Mouse (Mus musculus): Measurements from ENCODE around the gene Dcp1a. TPM values are rescaled to one million over a fixed set of nuclear protein-coding genes. Genes with fewer than 3 reads are reported as not detected.

Gene Dcp1a
- polyA plus RNA-seq, 1 experiment from 2014 or later: 21.8 TPM

GRCm38 (mm10) chr14:30548131-30548720 lies 68.9 kb downstream of the Dcp1a start, which contains the start of gene Tkt:
Tkt (plus strand) TSS chr14:30548359.
- peak within 1 kb of the TSS; percentile 92 for H3K27ac ChIP-seq (ENCODE audit: poor library complexity, severe bottlenecking)
- 0 out of 2 replicates have a peak, but pooled peaks cover 2% of the 10 kb centered on the region for H3K36me3 ChIP-seq
- peak; percentile 17; the same call in 1 of the 2 replicates for ATAC-seq (ENCODE audit: insufficient number of reproducible peaks, low FRiP score)
- H3K9ac ChIP-seq: peak within 1 kb of the TSS; percentile 91
- H3K4me1 ChIP-seq (replicated peaks): peaks cover 38% of the 10 kb centered on the region
- H3K9me3 ChIP-seq (replicated peaks): no peaks in the 10 kb centered on the region
- peak within 1 kb of the TSS; percentile 72 for H3K4me3 ChIP-seq
- WGBS: 22% methylated on average over 8 of the region's 8 CpGs
- peak within 1 kb of the TSS; percentile 89 for H3K4me2 ChIP-seq
- 0 out of 2 replicates have a peak, but pooled peaks cover 9% of the 10 kb centered on the region for H3K27me3 ChIP-seq (replicated peaks)

GRCm38 (mm10) chr14:30548965-30549776 lies 69.8 kb downstream of the Dcp1a start:
- peak overlapping the region; percentile 72 for H3K4me3 ChIP-seq
- 0 out of 2 replicates have a peak, but pooled peaks cover 2% of the 10 kb centered on the region for H3K36me3 ChIP-seq
- H3K9ac ChIP-seq: peak overlapping the region; percentile 91
- peaks cover 38% of the 10 kb centered on the region for H3K4me1 ChIP-seq (replicated peaks)
- H3K9me3 ChIP-seq (replicated peaks): no peaks in the 10 kb centered on the region
- H3K27me3 ChIP-seq (replicated peaks): 0 out of 2 replicates have a peak, but pooled peaks cover 9% of the 10 kb centered on the region
- H3K27ac ChIP-seq (ENCODE audit: poor library complexity, severe bottlenecking): peak overlapping the region; percentile 92
- WGBS: 0% methylated on average over 69 of the region's 69 CpGs
- peak; percentile 95 for ATAC-seq (ENCODE audit: insufficient number of reproducible peaks, low FRiP score)
- H3K4me2 ChIP-seq: peak overlapping the region; percentile 89

- 0% methylated on average over 10 of the region's 10 CpGs for WGBS
- 0 out of 2 replicates have a peak, but pooled peaks cover 9% of the 10 kb centered on the region for H3K27me3 ChIP-seq (replicated peaks)
- H3K4me2 ChIP-seq: peak overlapping the region; percentile 89
Observed at GRCm38 (mm10) chr14:30549777-30550149, 70.4 kb downstream of the Dcp1a start.

GRCm38 (mm10) chr14:30550232-30551070 lies 71.1 kb downstream of the Dcp1a start:
- Histone ChIP-seq H3K4me1 (replicated peaks) (peaks cover 35% of the 10 kb centered on the region), H3K4me2 (peak overlapping the region; percentile 89), H3K36me3 (peaks cover 6% of the 10 kb centered on the region; the same call in 1 of the 2 replicates), H3K27me3 (replicated peaks) (0 out of 2 replicates have a peak, but pooled peaks cover 6% of the 10 kb centered on the region), H3K4me3 (peak overlapping the region; percentile 72), H3K9me3 (replicated peaks) (no peaks in the 10 kb centered on the region), H3K9ac (peak overlapping the region; percentile 91), H3K27ac (ENCODE audit: poor library complexity, severe bottlenecking) (no peak overlapping the region)
- no peak for ATAC-seq (ENCODE audit: insufficient number of reproducible peaks, low FRiP score)
- 37% methylated on average over 8 of the region's 8 CpGs for WGBS

More at GRCm38 (mm10) chr14:30549777-30550149, 70.4 kb downstream of the Dcp1a start:
- H3K9ac ChIP-seq: peak overlapping the region; percentile 91
- H3K36me3 ChIP-seq: 0 out of 2 replicates have a peak, but pooled peaks cover 2% of the 10 kb centered on the region
- peak overlapping the region; percentile 72 for H3K4me3 ChIP-seq
- no peaks in the 10 kb centered on the region for H3K9me3 ChIP-seq (replicated peaks)
- ATAC-seq (ENCODE audit: insufficient number of reproducible peaks, low FRiP score): peak; percentile 20; the same call in 1 of the 2 replicates
- peaks cover 38% of the 10 kb centered on the region for H3K4me1 ChIP-seq (replicated peaks)
- peak overlapping the region; percentile 92 for H3K27ac ChIP-seq (ENCODE audit: poor library complexity, severe bottlenecking)

GRCm38 (mm10) chr14:30551509-30551908 lies 72.2 kb downstream of the Dcp1a start:
- Histone ChIP-seq H3K36me3 (peaks cover 17% of the 10 kb centered on the region), H3K9me3 (replicated peaks) (no peaks in the 10 kb centered on the region), H3K27me3 (replicated peaks) (0 out of 2 replicates have a peak, but pooled peaks cover 1% of the 10 kb centered on the region), H3K4me1 (replicated peaks) (peaks cover 35% of the 10 kb centered on the region), H3K4me2 (peak overlapping the region; percentile 89), H3K27ac (ENCODE audit: poor library complexity, severe bottlenecking) (no peak overlapping the region), H3K9ac (no peak overlapping the region), H3K4me3 (peak overlapping the region; percentile 72)
- WGBS: 28% methylated on average over 5 of the region's 5 CpGs
- no peak for ATAC-seq (ENCODE audit: insufficient number of reproducible peaks, low FRiP score)

- WGBS: 87% methylated on average over 2 of the region's 2 CpGs
- H3K27ac ChIP-seq (ENCODE audit: poor library complexity, severe bottlenecking): no peak overlapping the region
- H3K4me1 ChIP-seq (replicated peaks): peaks cover 35% of the 10 kb centered on the region
- H3K9me3 ChIP-seq (replicated peaks): no peaks in the 10 kb centered on the region
- H3K9ac ChIP-seq: no peak overlapping the region
- no peak overlapping the region for H3K4me2 ChIP-seq
- no peak overlapping the region for H3K4me3 ChIP-seq
- H3K36me3 ChIP-seq: peaks cover 21% of the 10 kb centered on the region
- no peak for ATAC-seq (ENCODE audit: insufficient number of reproducible peaks, low FRiP score)
- no peaks in the 10 kb centered on the region for H3K27me3 ChIP-seq (replicated peaks)
Observed at GRCm38 (mm10) chr14:30551981-30552380, 72.6 kb downstream of the Dcp1a start.

GRCm38 (mm10) chr14:30553185-30553584 lies 73.8 kb downstream of the Dcp1a start:
- no peak overlapping the region for H3K27ac ChIP-seq (ENCODE audit: poor library complexity, severe bottlenecking)
- ATAC-seq (ENCODE audit: insufficient number of reproducible peaks, low FRiP score): no peak
- H3K27me3 ChIP-seq (replicated peaks): no peaks in the 10 kb centered on the region
- WGBS: 89% methylated on average over 4 of the region's 4 CpGs
- peaks cover 31% of the 10 kb centered on the region for H3K36me3 ChIP-seq
- no peaks in the 10 kb centered on the region for H3K9me3 ChIP-seq (replicated peaks)
- no peak overlapping the region for H3K4me3 ChIP-seq
- H3K4me2 ChIP-seq: no peak overlapping the region
- H3K4me1 ChIP-seq (replicated peaks): peaks cover 36% of the 10 kb centered on the region
- no peak overlapping the region for H3K9ac ChIP-seq

GRCm38 (mm10) chr14:30556651-30557050 lies 77.3 kb downstream of the Dcp1a start:
- peaks cover 18% of the 10 kb centered on the region for H3K4me1 ChIP-seq (replicated peaks)
- peaks cover 66% of the 10 kb centered on the region for H3K36me3 ChIP-seq
- no peak overlapping the region for H3K4me2 ChIP-seq
- H3K4me3 ChIP-seq: no peak overlapping the region
- H3K9me3 ChIP-seq (replicated peaks): no peaks in the 10 kb centered on the region
- H3K27ac ChIP-seq (ENCODE audit: poor library complexity, severe bottlenecking): no peak overlapping the region
- no peak overlapping the region for H3K9ac ChIP-seq
- no peak for ATAC-seq (ENCODE audit: insufficient number of reproducible peaks, low FRiP score)
- H3K27me3 ChIP-seq (replicated peaks): no peaks in the 10 kb centered on the region
- 76% methylated on average over 2 of the region's 2 CpGs for WGBS

- H3K4me1 ChIP-seq (replicated peaks): peaks cover 20% of the 10 kb centered on the region
- ATAC-seq (ENCODE audit: insufficient number of reproducible peaks, low FRiP score): no peak
- no peak overlapping the region for H3K4me3 ChIP-seq
- H3K9ac ChIP-seq: no peak overlapping the region
- peaks cover 69% of the 10 kb centered on the region for H3K36me3 ChIP-seq
- WGBS: 77% methylated on average over 9 of the region's 9 CpGs
- no peak overlapping the region for H3K27ac ChIP-seq (ENCODE audit: poor library complexity, severe bottlenecking)
- no peaks in the 10 kb centered on the region for H3K9me3 ChIP-seq (replicated peaks)
- no peaks in the 10 kb centered on the region for H3K27me3 ChIP-seq (replicated peaks)
- no peak overlapping the region for H3K4me2 ChIP-seq
Observed at GRCm38 (mm10) chr14:30557730-30558129, 78.4 kb downstream of the Dcp1a start.

GRCm38 (mm10) chr14:30559321-30559850 lies 80.1 kb downstream of the Dcp1a start:
- no peak for ATAC-seq (ENCODE audit: insufficient number of reproducible peaks, low FRiP score)
- 91% methylated on average over 17 of the region's 17 CpGs for WGBS
- Histone ChIP-seq H3K9ac (no peak overlapping the region), H3K36me3 (peaks cover 82% of the 10 kb centered on the region), H3K4me1 (replicated peaks) (peaks cover 21% of the 10 kb centered on the region), H3K9me3 (replicated peaks) (no peaks in the 10 kb centered on the region), H3K27ac (ENCODE audit: poor library complexity, severe bottlenecking) (no peak overlapping the region), H3K4me2 (no peak overlapping the region), H3K4me3 (no peak overlapping the region), H3K27me3 (replicated peaks) (no peaks in the 10 kb centered on the region)

All from heart, embryonic 12.5 days (tissue).